Mouse (Mus musculus): ENCODE data around the gene Camsap2. TPM values are rescaled to one million over a fixed set of nuclear protein-coding genes. Genes with fewer than 3 reads are reported as not detected.

The Camsap2 gene
- polyA plus RNA-seq, 1 experiment, result 2.4 TPM

DNA sequence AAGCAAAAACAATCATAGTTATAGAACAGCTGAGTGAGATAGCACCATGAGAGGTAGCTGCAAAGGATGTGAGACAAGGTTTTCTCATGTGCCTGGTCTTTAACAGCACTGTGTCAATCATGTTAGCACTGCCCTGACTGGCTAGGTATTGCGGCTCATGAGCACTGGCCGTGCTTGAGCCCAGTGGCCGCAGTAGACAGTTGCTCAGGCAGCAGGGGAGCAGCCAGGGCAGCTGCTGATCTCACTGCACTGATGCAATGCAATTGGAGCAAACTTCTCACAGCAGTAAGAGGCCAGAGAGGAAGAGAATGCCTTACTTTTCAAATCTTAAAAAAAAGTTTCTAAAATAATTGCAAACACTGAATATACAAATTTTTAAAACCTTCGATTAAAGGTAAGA is 16.5 kb downstream of the Camsap2 start:
- WGBS, result 92% methylated on average over 4 of the region's 4 CpGs
- H3K4me1 ChIP-seq (ENCODE audit: control insufficient read depth, insufficient read depth, insufficient read length, low read length), result peaks cover 3% of the 10 kb centered on the region; the same call in 1 of the 2 replicates
- no peak overlapping the region for H3K4me3 ChIP-seq (ENCODE audit: low read depth, low read length)
- H3K27ac ChIP-seq (ENCODE audit: insufficient read depth, low read depth, low read length), result no peak overlapping the region
- no peaks in the 10 kb centered on the region for H3K36me3 ChIP-seq (ENCODE audit: control insufficient read depth, insufficient read depth, low read length)
- H3K27me3 ChIP-seq (ENCODE audit: control insufficient read depth, insufficient read depth, low read length), result peaks cover 3% of the 10 kb centered on the region; the same call in 1 of the 2 replicates
- TF ChIP-seq POLR2A (IDR thresholded peaks at IDR 0.05; ENCODE audit: low read depth, low read length), result no peak
- no peak for TF ChIP-seq CTCF (IDR thresholded peaks at IDR 0.05; ENCODE audit: extremely low read depth, insufficient read length, insufficient replicate concordance, low read depth, low read length)

DNA sequence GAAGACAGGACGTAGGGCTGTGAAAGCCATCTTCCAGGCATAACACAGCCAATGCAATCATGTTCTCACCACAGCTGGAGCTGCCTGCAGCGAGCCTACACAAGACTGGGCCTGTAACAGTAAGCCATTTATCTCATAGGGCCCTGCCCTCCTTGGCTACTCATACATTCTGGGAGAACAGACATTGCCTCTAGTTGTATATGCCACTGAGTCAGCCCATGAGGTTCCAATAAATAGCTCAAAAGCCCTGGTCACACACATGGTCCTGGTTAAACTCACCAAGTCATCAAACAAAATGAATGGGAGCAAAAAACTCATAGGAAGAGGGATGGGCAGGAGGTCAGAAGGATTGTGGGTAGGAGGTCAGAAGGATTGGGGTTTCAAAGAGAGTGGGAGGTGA is 17.3 kb downstream of the Camsap2 start:
- no peak for TF ChIP-seq POLR2A (IDR thresholded peaks at IDR 0.05; ENCODE audit: low read depth, low read length)
- no peak for TF ChIP-seq CTCF (IDR thresholded peaks at IDR 0.05; ENCODE audit: extremely low read depth, insufficient read length, insufficient replicate concordance, low read depth, low read length)
- H3K27me3 ChIP-seq (ENCODE audit: control insufficient read depth, insufficient read depth, low read length), result peaks cover 3% of the 10 kb centered on the region; the same call in 1 of the 2 replicates
- H3K27ac ChIP-seq (ENCODE audit: insufficient read depth, low read depth, low read length), result no peak overlapping the region
- 83% methylated on average over 2 of the region's 2 CpGs for WGBS
- H3K4me1 ChIP-seq (ENCODE audit: control insufficient read depth, insufficient read depth, insufficient read length, low read length), result peaks cover 3% of the 10 kb centered on the region; the same call in 1 of the 2 replicates
- H3K36me3 ChIP-seq (ENCODE audit: control insufficient read depth, insufficient read depth, low read length), result no peaks in the 10 kb centered on the region
- no peak overlapping the region for H3K4me3 ChIP-seq (ENCODE audit: low read depth, low read length)

DNA sequence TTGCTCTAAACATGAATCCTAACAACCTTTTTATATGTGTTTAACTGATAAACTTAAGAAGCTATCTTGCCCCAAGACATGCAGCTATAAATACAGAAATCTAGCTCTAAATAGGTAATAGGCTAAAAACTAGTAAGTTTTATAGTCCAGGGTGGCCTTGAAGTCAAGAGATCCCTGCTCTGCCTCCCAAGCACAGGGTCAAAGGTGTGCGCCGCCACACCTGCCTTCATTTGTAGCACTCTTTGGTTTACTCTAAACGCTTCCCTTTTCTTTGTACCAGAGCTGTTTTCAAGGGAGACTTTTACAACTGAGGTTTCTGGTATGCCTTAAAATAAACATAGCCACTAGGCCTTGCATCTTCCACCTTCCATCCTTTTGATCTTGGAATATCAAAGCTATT is 18.3 kb downstream of the Camsap2 start:
- H3K27me3 ChIP-seq (ENCODE audit: control insufficient read depth, insufficient read depth, low read length), result no peaks in the 10 kb centered on the region
- no peak overlapping the region for H3K27ac ChIP-seq (ENCODE audit: insufficient read depth, low read depth, low read length)
- no peak overlapping the region for H3K4me3 ChIP-seq (ENCODE audit: low read depth, low read length)
- peaks cover 3% of the 10 kb centered on the region; the same call in 1 of the 2 replicates for H3K4me1 ChIP-seq (ENCODE audit: control insufficient read depth, insufficient read depth, insufficient read length, low read length)
- TF ChIP-seq POLR2A (IDR thresholded peaks at IDR 0.05; ENCODE audit: low read depth, low read length) (no peak), CTCF (IDR thresholded peaks at IDR 0.05; ENCODE audit: extremely low read depth, insufficient read length, insufficient replicate concordance, low read depth, low read length) (no peak)
- WGBS, result 35% methylated on average over 3 of the region's 3 CpGs
- no peaks in the 10 kb centered on the region for H3K36me3 ChIP-seq (ENCODE audit: control insufficient read depth, insufficient read depth, low read length)

DNA sequence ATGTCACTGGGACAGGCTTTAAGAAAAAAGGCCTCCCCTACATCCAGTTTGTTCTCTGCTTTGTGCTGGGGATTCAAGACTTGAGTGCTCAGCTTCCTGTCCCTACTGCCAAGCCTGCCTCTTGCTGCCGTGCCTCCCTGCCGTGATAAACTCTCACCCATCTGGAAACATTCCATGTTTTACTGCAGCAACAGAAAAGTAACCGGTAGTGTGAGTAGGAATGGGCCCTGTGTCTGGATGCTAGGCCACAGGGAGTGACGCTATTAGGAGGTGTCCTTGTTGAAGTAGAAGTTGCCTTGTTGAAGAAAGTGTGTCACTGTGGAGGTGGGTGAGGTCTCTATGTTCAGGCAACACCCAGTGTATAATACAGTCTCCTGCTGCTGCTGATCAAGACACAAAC is 20.0 kb downstream of the Camsap2 start:
- H3K27ac ChIP-seq (ENCODE audit: insufficient read depth, low read depth, low read length), result no peak overlapping the region
- 10% methylated on average over 4 of the region's 4 CpGs for WGBS
- H3K4me3 ChIP-seq (ENCODE audit: low read depth, low read length), result no peak overlapping the region
- no peak for TF ChIP-seq POLR2A (IDR thresholded peaks at IDR 0.05; ENCODE audit: low read depth, low read length)
- no peak for TF ChIP-seq CTCF (IDR thresholded peaks at IDR 0.05; ENCODE audit: extremely low read depth, insufficient read length, insufficient replicate concordance, low read depth, low read length)
- H3K4me1 ChIP-seq (ENCODE audit: control insufficient read depth, insufficient read depth, insufficient read length, low read length), result peaks cover 3% of the 10 kb centered on the region; the same call in 1 of the 2 replicates
- H3K27me3 ChIP-seq (ENCODE audit: control insufficient read depth, insufficient read depth, low read length), result no peaks in the 10 kb centered on the region
- no peaks in the 10 kb centered on the region for H3K36me3 ChIP-seq (ENCODE audit: control insufficient read depth, insufficient read depth, low read length)

DNA sequence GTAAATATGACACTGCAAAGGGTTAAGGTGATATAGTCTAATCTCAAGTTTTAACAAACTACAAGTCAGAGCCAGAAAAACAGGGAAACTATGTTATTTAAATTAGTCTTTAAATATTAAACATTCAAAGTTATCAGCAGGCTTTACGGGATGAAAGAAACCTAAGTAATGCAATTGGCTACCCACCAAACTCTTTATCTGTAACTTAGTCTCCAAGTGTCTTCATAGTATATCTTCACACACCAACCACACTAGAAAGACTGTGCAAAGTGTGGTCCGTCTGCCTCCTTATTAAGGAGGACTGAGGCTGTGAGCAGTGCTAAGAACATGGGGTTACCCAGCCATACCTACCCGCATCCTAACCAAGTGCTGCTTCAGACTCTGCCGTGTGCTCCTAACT is 23.6 kb downstream of the Camsap2 start:
- H3K4me1 ChIP-seq (ENCODE audit: control insufficient read depth, insufficient read depth, insufficient read length, low read length), result peaks cover 3% of the 10 kb centered on the region; the same call in 1 of the 2 replicates
- H3K27me3 ChIP-seq (ENCODE audit: control insufficient read depth, insufficient read depth, low read length), result no peaks in the 10 kb centered on the region
- H3K4me3 ChIP-seq (ENCODE audit: low read depth, low read length), result no peak overlapping the region
- TF ChIP-seq POLR2A (IDR thresholded peaks at IDR 0.05; ENCODE audit: low read depth, low read length) (no peak), CTCF (IDR thresholded peaks at IDR 0.05; ENCODE audit: extremely low read depth, insufficient read length, insufficient replicate concordance, low read depth, low read length) (no peak)
- 79% methylated on average over 4 of the region's 4 CpGs for WGBS
- no peaks in the 10 kb centered on the region for H3K36me3 ChIP-seq (ENCODE audit: control insufficient read depth, insufficient read depth, low read length)
- H3K27ac ChIP-seq (ENCODE audit: insufficient read depth, low read depth, low read length), result no peak overlapping the region

DNA sequence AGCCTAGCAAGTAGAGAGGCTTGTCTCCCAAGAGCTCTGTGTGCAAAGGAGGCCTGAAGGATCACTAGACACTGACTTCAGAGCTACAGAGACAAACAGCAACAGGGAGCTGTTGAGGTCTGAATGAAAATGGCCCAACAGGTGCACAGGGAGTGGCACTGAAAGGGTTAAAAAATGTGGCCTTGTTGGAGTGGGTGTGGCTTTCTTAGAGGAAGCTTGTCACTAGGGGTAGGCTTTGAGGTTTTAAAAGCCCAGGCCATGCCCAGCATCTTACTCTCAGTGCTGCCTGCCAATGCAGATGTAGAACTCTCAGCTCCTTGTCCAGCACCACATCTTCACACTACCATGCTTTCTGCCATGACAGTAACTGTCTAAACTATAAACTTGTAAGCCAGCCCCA is 29.6 kb downstream of the Camsap2 start:
- Histone ChIP-seq H3K4me3 (ENCODE audit: low read depth, low read length) (no peak overlapping the region), H3K36me3 (ENCODE audit: control insufficient read depth, insufficient read depth, low read length) (no peaks in the 10 kb centered on the region), H3K27ac (ENCODE audit: insufficient read depth, low read depth, low read length) (no peak overlapping the region), H3K4me1 (ENCODE audit: control insufficient read depth, insufficient read depth, insufficient read length, low read length) (no peaks in the 10 kb centered on the region), H3K27me3 (ENCODE audit: control insufficient read depth, insufficient read depth, low read length) (no peaks in the 10 kb centered on the region; the same call in 1 of the 2 replicates)
- TF ChIP-seq POLR2A (IDR thresholded peaks at IDR 0.05; ENCODE audit: low read depth, low read length), result no peak
- TF ChIP-seq CTCF (IDR thresholded peaks at IDR 0.05; ENCODE audit: extremely low read depth, insufficient read length, insufficient replicate concordance, low read depth, low read length), result no peak

DNA sequence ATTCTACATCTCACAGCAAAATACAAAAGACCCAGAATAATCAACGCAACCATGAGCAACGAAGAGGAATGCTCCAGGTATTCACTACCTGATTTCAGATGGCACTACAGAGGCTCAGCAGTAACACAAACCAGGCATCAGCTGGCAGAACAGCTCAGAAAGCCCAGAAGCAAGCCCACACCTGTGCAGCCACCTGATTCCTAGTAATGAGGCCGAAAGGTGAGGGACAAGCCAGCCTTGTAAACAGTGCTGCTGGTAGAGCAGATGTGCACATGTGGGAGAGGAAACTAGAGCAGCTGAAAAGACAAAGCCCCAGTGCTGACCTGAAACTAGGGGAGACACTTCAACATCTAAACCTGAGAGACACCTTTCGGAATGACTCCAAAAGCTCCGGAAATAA is 36.7 kb downstream of the Camsap2 start:
- no peak overlapping the region for H3K4me3 ChIP-seq (ENCODE audit: low read depth, low read length)
- H3K27ac ChIP-seq (ENCODE audit: insufficient read depth, low read depth, low read length), result no peak overlapping the region
- H3K4me1 ChIP-seq (ENCODE audit: control insufficient read depth, insufficient read depth, insufficient read length, low read length), result no peaks in the 10 kb centered on the region
- TF ChIP-seq CTCF (IDR thresholded peaks at IDR 0.05; ENCODE audit: extremely low read depth, insufficient read length, insufficient replicate concordance, low read depth, low read length) (no peak), POLR2A (IDR thresholded peaks at IDR 0.05; ENCODE audit: low read depth, low read length) (no peak)
- WGBS, result 89% methylated on average over 5 of the region's 5 CpGs
- no peaks in the 10 kb centered on the region for H3K36me3 ChIP-seq (ENCODE audit: control insufficient read depth, insufficient read depth, low read length)
- H3K27me3 ChIP-seq (ENCODE audit: control insufficient read depth, insufficient read depth, low read length), result no peaks in the 10 kb centered on the region; the same call in none of the 2 replicates

All from small intestine, adult 2 months (tissue).